Mouse (Mus musculus): ENCODE results near the gene Taf12.

Gene Taf12

DNA sequence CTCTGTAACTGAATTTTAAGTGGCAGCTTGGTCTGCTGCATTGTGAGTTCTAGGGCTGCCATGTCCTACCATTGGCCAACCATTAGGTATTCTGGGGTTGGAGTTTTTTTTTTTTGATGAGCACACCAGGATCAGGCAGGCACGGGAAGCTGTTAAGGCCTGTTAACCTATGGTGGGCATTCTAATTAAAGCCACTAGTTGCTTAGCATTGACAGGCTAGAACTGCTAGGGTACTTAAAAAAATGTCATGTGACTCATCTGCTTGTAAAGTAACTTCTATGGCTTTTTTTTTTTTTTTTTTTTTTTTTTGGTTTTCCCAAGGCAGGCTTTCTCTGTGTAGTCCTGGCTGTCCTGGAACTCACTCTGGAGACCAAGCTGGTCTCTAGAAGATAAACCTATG is 37.0 kb downstream of the Taf12 start:
- DNase-seq (ENCODE audit: low spot score in 2 of 2): no peak

DNA sequence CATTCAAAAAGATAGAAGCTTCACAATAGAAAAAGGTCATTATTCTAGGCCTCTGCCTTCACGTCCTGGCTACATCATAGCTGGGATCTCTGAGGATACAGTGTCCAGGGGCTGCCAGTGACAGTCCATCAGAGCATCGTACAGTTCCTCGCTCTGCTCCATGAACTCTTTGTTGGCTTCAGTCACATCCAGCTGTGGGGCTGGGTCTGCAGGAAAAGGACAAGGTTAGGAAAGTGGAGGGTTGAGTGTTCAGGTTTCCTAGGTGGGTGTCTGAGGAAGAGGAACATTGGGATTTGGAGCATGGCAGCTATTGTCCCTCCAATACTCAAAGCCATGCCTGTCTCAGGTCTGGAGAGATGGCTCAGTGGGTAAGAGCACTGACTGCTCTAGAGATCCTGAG is 37.6 kb downstream of the Taf12 start:
- DNase-seq (ENCODE audit: low spot score in 2 of 2): no peak

DNA sequence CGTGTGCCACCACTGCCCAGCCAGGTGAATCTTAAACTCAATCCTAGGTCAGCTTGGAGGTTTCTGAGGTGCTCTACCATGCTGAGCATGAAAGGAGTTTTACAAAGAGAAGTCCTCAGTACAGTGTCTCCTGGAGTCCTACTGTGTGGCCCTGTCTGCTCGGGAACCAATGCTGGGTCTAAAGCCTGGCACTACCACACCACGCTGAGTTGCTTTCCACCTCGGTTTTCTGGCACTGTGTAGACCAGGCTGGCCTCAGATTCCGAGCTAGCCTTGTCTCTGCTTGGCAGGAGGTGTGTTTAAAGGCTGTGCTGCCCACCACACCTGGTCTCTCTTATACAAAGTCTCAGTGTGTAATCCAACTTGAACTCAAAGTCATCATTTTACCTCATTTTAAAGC is 38.5 kb downstream of the Taf12 start:
- DNase-seq (ENCODE audit: low spot score in 2 of 2): no peak

DNA sequence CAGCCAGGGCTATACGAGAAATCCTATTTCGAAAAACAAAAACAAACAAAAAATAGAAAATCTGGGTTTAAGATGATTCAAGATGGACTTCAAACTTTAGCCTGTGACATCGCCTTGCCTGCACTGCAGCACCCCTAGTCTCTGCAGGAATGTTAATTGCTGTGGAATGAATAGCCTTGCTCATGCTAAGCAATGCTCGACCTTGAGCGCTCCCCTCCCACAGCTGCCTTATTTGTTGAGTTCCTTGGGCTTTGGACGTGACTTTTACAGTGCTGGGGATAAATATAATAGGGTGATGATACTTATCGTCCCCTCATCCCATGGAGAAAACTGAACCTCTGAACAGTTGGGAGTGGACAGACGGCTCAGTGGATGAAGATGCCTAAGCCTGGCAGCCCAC is 41.5 kb downstream of the Taf12 start:
- DNase-seq (ENCODE audit: low spot score in 2 of 2): no peak

DNA sequence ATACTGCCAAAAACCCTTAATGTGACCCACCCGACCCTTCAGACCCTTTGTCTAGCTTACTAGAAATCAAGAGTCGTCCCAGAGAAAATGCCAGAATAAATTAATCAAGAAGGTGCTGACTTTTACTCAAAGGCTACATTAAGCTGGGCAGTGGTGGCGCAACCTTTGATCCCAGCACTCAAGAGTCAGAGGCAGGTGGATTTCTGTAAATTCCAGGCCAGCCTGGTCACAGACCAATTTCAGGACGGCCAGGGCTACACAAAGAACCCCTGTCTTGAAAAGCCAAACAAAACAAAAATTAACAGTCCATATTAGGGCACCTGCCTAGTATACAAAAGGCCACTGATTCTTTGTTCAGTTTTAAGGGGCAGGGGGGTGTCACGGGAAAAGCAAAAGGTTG is 52.3 kb downstream of the Taf12 start:
- no peak for DNase-seq (ENCODE audit: low spot score in 2 of 2)

DNA sequence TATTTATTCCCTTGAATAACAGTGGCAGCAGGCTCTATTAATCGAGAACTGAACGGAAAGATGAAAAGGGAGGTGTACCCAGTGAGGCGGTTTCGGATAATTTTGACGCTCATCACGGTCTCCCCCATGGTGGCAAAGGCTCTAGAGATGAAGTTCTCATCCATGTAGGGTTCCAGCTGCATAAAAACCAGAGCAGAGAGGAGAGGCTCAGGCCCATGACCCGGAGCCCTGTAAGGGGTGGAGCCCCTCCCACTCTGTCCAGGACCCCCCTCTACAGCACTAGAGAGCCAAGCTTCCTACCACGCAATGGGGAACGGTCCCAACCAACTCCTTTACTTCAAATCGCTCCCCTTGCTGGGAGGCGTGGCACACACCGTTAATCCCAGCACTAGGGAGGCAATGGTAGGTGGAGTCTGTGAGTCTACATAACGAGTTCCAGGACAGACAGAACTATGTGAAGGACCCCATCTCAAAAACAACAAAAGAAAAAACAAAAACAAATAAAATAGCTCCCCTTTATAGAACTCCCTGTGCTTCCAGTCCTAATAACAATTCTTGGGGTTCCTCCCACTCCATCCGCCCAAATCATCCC is 54.3 kb downstream of the Taf12 start:
- no peak for DNase-seq (ENCODE audit: low spot score in 2 of 2)

DNA sequence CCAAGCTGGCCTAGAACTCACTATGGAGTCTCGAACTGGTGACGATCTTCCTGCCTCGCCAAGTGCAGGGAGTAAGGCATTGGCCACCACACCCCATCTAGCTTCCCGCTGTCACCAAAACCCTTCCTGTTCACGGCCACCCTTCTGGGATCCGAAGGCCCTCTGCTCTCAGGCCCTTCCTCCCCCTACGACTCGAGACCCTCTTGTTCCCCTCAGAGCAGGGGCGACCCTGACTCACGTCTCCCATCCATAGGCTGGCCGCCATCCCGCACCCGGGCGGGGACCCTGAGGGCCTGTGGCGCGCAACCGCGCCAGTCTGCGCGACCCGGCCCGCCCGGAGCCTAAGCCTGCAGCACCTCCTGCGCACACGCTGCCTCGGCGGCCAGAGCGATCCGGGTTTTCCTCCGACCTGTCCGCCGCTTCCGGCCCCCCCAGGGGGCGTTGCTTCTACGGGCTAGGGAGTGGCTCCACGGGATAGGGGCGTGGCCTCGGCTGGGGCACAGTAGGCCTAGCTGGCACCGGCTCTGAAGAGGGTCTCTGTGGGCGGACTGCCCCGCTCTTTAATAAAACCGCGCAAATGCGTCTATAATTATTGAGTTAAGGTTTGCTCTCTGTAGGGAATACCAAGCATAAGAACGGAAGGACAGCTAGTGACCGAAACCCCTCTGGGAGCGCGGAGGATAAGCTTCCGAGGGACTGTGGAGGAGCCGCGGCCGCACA is 55.1 kb downstream of the Taf12 start, which contains the start of gene Trnau1ap:
Gene Trnau1ap, minus strand, starts transcription at position 424 of the 720 bp plus-strand sequence.
- peak; percentile 53 to 76 for DNase-seq (ENCODE audit: low spot score in 2 of 2)

DNA sequence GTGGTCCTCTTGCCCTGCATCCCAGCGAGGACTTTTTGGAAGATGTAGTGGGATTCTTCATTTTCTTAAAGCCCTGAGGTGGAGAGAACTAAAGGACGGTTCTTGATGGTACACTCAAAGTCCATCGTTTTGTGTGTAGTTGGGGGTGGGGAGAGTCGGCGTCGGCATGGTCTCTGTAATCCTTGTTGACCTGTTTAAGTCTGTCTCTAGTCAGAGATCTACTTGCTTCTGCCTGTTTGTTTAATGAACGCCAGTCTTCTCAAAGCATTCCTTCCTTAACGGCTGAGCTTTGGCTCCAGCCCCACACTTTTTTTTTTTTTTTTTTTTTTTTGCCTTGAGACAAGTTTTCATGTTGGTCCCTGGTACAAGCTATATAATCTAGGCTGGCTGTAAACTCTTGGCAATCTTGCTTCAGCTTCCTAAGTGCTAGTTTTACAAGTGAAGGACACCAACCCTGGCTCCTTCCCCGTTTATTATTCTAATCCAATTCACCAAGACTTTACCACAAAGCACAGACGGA is 55.7 kb downstream of the Taf12 start:
- DNase-seq (ENCODE audit: low spot score in 2 of 2): no peak

DNA sequence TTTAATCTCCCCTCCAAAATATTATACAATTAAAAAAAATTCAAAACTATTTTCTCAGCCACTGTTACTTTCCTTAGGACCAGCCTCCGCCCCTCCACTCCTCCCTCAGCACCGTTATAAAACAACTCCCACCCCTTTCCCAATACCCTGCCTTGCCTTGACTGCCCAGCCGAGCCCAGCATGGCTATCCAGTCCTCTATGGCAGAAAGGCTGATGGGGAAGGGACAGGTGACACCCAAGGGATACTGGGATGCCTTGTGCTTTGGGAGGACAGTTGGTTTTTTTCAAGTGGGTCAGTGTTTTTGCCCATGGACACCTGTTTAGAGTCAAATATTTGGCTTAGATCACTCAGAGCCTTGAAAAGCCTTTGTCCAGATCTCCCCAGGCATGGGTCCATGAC is 57.8 kb downstream of the Taf12 start:
- no peak for DNase-seq (ENCODE audit: low spot score in 2 of 2)

DNA sequence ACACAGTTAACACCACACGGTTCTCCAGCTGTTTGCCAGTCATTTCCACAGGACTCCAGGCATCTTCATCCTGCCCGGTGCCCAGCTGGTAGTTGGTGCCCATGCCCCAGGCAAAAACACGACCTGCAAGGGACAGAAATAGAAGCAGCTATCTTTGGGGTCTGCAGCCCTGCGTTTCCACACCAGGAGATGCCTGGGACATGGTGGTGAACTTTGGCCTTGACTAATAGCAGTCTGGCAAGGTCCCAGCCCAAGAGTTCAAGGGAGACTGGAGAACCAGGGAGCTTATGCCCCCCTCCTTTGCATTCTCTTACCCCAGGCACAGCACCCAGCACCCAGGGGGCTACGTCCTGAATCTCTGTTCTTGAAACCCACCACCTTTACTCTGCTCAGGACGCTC is 58.7 kb downstream of the Taf12 start:
- DNase-seq (ENCODE audit: low spot score in 2 of 2): no peak

DNA sequence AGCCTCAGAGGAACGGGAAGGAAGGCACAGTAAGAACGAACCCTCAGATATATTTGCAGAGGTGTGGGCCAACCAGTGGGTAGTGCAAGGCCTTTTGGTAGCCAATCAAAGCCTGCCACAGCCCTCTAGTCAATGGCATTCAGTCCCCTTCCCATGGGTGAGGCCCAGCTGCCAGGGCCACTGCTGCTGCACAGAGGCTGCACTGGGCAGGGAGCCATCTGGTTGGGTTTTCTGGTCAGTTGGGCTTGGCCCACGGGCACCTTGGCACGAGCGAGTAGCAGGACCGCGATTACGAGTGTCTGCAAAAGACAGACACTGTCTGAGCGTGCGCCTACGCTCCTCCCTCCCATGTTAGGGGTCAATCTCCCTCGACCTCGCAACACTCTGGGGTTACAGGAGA is 64.8 kb downstream of the Taf12 start:
- DNase-seq (ENCODE audit: low spot score in 2 of 2): no peak

DNA sequence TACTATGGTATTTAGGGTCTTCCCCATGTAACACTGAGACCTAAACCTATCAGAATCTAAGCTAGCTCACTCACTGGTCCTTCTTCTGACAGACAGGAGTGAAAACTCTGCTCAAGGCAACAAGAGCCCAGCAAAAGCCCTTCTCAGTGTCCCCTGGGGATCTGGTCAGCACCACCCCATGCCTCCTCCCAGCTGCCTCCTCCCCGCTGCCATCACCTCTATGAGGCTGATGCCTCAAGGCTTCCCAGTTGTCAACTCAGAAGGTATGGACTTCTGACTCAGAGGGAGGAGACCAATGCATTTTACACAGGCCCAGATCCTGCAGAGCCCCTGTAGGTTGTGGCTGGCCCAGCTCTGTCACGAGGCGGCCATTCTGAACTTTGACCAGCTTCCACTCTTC is 67.3 kb downstream of the Taf12 start:
- no peak for DNase-seq (ENCODE audit: low spot score in 2 of 2)

DNA sequence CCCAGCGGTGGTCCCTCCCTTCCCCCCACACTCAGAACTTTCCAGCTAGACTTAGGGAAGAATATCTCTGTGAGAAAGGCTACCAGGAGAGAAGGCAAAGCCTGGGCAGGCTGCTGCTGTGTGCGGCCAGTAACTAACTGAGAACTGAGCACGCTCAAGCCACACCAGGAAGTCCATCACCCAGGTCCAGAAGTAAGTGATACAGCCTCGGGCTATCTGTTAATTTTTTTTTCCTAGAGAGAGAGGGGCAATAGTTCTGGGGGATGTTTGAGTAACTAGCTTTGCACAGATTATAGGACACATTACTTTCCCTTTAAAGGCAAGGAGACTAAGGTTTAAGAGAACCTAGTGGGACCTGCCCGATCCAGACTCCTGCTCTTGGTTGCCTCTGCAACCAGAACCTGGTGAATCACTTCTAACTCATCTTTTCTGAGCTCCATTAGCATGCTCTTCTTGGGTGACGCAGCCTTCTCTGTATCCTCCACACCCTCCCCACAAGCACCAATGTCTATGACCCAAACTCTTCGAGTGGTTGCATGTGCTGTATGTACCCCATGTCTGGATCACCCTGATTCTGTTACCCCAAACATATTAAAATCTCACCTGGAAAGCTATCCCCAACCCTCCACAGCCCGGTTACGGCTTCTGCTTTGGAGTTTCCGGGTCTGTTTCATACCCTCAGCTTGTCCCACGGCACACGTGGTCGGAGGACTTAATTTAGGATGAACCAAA is 70.4 kb downstream of the Taf12 start:
- DNase-seq (ENCODE audit: low spot score in 2 of 2): no peak

All from left cerebral cortex, adult 9 months (tissue).